Mouse (Mus musculus): ENCODE results near the gene Cldn7. TPM values are rescaled to one million over a fixed set of nuclear protein-coding genes. Genes with fewer than 3 reads are reported as not detected.
A peak's percentile ranks its signal among the peaks of the same experiment; 100 is the strongest.
"Not testable (repeated sequence)": the region's sequence is repeated elsewhere in the genome, so short reads cannot be mapped to it uniquely, and the experiment has no call there.

Gene Cldn7
- total RNA-seq, 2 experiments from 2014 or later, result not detected

DNA sequence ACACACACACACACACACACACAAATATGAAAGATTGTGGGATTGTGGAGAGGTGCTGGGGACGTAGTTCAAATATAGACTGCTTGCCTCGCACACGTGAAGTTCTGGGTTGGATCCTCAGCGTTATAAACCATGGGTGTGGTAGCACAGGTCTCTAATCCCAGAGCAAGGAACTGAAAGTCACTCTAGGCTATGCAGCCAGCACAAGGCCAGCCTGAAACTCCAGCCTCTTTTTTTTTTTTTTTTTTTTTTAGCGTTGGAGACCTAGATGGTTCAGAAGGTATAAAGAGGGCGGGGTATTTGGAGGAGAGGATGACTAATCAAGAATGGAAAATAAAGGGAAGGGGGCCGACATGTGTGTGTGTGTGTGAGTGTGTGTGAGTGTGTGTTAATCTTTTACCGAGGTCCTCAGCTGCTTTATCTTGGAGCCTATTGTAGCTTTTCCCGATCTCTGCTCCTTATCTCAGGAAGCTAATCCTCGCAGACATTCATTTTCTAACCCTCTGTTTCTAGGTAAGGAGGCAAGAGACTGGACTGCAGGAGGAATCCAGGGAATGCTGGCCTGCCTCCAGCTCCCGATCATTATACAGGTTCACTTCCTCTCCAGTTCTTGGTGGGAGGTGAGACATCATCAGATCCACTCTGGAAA, 11.2 kb upstream of the Cldn7 start:
- DNase-seq (ENCODE audit: low spot score in 2 of 2), result no peak

DNA sequence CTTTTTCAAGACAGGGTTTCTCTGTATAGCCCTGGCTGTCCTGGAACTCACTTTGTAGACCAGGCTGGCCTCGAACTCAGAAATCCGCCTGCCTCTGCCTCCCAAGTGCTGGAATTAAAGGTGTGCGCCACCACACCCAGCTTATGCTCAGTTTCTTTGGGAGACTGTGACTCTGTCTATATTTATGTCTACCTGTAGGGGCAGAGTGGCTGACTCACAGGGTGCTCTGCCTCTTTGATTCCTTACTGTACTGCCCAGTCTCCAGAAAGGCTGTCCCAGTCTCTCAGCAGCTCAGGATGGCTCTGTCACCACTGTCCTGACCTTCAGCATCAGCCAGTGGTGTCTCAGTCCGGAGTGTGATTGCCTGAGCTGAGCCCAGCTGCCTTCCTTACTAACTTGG, 9.0 kb upstream of the Cldn7 start:
- not testable (repeated sequence) for DNase-seq (ENCODE audit: low spot score in 2 of 2)

DNA sequence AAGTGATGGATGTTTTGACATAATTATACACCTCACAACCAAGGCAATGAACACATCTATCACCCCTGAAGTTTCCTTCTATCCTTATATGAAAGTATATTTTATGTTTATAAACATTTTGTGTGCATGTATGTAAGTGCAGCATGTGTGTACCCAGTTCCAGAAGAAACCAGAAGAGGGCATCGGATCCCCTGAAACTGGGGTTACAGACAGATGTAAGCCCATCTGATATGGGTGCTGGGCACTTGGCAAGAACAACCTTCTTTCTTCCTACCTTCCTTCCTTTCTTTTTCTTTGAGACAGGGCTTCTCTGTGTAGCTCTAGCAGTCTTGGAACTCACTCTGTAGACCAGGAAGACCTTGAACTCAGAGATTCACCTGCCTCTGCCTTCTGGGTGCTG, 8.4 kb upstream of the Cldn7 start:
- DNase-seq (ENCODE audit: low spot score in 2 of 2), result no peak

DNA sequence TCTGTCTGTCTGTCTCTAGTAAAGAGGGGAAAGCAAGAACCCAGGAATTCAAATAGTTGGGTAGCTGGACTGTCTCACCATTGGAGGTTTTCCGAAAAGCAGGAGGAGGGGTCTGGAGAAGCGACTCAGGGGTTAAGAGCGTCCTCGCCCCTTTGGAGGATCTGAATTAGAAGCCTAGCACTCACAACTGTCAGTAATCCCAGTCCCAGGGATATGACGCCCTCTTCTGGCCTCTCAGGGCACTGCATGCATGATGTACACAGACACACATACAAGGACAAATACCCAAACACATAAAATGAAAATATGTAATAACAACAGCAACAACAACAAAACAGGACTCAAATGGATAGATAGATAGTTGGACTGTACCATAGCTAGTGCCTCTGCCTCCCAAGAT, 4.0 kb upstream of the Cldn7 start:
- no peak for DNase-seq (ENCODE audit: low spot score in 2 of 2)

DNA sequence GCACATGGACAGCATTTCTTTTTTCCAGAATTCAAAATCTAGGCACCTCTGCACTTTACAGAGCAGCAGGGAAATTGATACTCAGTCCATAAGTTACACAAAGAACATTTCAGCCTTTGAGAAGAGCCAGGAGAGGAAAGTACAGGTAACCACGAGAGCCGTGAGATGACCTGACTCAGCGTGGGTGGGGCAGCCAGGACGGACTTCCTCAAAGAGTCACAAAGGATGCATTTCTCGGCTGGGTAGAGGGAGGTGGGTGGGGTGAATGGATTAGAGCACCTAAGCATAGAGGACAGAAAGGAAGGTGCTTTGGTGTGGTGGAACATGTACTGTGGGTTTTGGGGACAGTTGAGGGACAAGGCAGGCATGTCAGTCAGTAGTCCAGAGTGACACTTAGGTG, 2.7 kb upstream of the Cldn7 start:
- no peak for DNase-seq (ENCODE audit: low spot score in 2 of 2)

DNA sequence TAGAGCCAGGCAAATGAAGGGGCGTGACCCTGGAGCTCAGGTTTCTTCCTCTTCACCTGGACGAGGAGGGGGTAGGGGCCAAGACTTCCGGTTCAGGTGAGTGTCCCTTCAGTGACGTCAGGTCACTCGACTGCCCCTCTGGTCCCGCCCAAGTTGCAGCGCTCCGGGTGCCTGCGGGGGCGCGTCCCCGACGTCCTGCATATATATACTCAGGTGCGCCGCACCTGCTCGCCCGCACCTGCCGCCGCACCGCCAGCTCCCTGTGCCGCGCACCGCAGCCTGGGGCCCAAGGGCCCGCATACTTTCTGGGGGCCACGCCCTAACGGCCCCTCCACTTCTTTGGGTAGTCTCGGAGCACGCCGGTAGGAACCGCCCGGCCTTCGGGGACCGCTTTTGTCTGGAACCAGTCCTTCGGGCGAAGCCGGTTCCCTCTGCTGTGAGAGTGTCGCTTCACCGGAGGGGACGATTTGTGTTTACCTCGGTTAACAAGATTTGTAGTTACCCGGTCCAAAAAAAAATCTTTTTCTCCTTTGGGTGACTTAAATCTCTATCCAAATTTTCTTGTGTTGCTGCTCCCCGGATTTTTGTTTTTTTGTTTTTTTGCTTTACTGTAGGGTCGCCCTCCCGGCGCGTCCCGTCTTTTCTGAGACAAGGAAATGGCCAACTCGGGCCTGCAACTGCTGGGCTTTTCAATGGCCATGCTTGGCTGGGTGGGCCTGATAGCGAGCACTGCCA, 859 bp downstream of the Cldn7 start:
- no peak for DNase-seq (ENCODE audit: low spot score in 2 of 2)

DNA sequence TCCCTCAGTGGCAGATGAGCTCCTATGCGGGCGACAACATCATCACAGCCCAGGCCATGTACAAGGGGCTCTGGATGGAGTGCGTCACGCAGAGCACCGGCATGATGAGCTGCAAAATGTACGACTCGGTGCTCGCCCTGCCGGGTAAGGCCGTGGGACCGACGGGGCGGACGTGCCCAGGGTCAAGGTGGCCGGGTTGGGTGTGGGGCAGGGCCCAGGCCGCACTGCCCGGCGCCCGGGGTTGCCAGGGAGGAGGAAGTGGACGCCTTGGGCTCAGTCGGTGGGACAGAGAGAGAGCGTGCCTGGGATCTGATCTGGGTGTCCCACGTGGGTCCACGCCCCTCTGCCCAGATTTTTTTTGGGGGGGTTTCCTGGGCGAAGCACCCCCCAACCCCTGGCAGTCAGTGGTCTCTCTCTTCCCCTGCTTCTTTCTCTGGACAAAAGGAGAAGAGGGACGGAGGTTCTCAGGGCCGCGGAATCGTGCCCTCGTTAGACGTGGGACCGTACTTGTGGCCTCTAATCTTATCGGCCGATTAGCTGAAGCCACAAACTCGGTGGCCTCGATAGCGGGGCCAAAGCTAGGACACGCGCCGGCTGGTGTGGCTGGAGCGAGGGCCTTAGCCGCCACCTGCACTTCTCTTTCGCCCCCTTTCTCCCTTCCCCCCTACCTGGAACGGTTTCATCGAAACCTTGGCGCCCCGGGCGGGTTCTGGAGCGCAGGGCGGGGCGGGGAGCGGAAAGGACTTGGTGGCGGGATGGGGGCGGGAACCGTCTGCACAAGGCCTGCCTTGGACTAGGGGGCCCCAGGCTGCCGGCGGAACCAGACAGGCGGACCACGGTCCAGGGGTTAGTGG, 1.7 kb downstream of the Cldn7 start:
- no peak for DNase-seq (ENCODE audit: low spot score in 2 of 2)

DNA sequence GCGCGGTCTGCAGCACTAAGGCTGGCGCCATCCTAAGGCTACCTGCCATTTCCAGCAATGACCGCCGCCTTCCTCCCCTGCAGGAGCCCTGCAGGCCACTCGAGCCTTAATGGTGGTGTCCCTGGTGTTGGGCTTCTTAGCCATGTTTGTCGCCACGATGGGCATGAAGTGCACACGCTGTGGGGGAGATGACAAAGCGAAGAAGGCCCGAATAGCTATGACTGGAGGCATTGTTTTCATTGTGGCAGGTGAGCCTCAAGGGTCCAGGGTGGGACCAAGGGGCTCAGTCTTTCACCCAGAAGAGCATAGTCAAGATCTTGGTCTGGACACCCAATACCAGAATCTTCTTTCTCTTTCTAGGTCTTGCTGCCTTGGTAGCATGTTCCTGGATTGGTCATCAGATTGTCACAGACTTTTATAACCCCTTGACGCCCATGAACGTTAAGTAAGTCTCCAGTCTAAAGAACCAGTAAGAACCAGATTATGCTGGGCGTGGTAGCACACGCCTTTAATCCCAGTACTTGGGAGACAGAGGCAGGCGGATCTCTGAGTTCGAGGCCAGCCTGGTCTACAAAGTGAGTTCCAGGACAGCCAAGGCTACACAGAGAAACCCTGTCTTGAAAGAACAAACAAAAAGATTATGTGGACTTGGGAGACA, 2.4 kb downstream of the Cldn7 start:
- DNase-seq (ENCODE audit: low spot score in 2 of 2), result no peak

DNA sequence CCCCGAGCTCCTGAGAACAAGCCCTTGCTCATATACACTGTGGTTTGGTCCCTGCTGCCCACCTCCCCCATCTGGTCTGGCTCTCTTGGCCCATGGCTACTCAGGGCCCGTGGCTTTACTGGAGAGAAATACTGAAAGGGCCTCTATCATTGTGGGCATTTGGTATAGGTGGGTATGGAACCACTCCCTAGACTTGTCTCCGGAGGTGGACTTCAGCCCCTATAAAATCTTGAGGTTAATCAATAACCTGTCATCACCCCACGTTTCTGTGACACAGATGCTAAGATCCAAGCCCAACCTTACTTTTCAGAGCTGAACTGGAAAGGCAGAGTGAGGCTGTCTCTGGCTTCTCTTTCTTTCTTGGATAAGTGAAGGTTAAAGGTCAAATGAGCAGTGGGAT, 4.2 kb downstream of the Cldn7 start:
- no peak for DNase-seq (ENCODE audit: low spot score in 2 of 2)

DNA sequence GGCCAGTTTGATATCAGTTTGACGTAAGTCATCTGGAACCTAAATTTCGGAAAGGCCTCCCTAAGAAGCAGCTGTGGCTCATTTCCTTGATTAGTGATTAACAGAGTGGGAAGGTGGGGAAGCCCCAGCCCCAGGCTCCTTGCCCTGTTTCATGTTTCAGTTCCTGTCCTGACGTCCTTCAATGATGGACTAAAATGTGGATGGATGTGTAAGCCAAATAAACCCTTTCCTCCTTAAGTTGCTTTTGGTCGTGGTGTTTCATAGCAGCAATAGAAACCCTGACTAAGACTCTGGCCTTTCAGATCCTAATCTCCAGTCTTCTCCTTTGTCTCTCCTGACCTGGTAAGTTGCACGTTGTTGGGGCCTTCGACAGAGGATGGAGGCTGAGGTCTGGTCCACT, 5.6 kb downstream of the Cldn7 start:
- no peak for DNase-seq (ENCODE audit: low spot score in 2 of 2)

DNA sequence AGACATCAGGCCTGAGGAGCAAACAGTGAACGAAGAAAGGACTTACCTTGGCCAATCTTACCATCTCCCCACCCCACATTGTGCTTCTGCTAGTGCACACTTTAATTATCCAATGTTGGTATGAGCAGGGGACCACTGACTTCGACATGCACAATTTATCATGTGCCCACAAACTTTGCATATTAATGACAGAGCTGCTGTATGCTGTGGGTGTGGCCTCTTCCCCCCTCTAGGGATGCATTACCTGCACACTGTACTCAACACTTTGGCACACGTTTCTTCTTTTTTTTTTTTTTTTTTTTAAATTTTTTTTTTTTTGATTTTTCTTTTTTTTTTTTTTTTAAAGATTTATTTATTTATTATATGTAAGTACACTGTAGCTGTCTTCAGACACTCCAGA, 6.2 kb downstream of the Cldn7 start:
- DNase-seq (ENCODE audit: low spot score in 2 of 2), result no peak

DNA sequence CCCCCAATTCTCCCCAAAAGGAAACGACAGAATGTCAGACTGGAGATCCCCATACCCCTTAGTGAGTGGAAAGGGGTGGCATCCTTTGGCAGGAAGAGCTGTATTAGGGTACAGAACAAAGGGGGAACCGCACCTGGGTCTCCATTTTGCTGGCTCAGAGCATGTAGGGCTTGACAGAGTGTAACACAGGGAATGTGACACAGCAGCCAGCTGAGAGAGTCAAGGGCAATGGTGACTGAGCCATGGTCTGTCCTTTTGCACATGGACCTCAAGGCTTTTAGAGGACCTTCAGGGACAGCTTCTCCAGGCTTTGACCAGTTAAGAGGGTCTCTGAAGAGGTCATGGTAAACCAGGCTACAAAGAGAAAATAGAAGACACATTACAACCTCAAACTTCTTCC, 10.3 kb downstream of the Cldn7 start:
- no peak for DNase-seq (ENCODE audit: low spot score in 2 of 2)

DNA sequence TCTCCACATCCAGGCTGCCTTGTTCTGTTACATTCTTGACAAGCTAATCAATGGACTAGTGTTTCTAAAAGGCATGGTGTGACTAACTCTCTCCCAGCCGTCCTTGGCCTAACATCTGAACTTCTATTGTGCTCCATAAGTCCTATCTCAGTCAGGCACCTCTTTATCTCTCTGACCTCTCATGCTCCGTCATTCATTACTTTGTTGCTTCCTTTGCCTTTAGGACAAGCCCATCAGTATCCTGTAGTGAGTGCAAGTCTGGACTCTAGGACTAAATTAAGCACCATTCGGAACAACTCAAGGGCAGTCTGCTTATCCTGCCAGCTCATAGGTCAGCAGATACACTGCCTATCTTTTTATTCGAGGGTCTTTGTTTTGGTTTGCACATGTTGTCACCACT, 11.7 kb downstream of the Cldn7 start:
- no peak for DNase-seq (ENCODE audit: low spot score in 2 of 2)

DNA sequence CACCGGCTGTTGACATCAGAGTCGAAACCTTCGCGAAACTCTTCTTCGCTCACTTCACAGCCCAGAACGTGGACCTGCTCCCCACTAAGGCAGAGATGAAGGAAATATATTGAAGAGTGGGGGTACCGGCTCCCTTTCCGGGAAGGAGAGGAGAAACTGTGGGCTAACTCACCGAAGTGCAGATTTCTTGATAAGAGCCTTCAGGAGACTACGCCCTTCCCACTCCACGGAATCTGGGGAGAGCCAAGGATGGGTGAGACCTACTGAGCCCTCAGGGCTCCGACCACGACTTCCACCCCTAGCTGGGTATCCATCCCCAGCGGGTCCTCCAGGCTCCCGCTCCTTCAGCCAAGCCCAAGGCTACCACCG, 15.2 kb downstream of the Cldn7 start:
- DNase-seq (ENCODE audit: low spot score in 2 of 2), result no peak

DNA sequence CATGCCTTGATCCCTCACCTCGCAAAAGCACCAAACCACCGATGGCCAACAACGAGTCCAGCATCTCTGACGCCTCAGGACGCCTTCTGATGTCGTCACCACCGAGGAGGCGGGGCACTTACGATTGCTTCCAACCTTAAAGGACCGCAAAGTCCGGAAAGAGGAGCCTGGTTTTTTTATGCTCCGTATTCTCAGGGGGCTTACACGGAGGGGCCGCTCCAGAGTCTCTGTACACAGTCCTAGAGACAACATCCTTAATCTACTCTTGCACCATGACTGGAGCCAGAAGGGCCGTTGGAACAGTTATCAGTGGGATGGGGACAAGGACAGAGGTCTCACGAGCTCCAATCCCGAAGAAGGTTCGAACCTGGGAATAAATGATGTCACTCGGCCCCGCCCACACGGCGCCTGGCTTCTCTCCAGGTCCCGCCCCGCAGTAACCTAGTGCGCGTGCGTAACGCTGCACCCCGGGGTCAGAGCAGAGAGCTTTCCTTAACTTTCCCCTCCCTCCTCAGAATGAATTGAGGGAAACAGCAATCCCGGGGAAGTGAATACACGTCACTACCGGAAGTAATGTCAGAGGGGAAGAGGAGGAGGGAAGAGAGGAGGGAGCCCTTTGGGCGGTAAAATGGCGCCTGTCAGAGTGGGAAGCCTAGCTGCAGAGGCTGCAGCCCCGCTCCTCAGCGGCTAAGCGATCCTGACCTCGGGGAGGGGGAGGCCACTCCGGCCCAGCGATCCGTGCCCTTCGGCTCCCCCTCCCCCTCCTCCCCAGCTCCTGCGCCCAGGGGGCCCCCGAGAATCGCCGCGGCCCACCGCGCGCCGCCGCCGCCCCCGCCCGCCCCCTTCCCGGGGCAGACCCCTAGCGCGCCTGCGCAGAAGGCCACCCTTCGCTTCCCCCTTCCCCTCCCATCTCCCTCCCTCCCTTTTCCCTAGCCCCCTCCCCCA, 15.9 kb downstream of the Cldn7 start:
- peak; percentile 96 to 98 for DNase-seq (ENCODE audit: low spot score in 2 of 2)

DNA sequence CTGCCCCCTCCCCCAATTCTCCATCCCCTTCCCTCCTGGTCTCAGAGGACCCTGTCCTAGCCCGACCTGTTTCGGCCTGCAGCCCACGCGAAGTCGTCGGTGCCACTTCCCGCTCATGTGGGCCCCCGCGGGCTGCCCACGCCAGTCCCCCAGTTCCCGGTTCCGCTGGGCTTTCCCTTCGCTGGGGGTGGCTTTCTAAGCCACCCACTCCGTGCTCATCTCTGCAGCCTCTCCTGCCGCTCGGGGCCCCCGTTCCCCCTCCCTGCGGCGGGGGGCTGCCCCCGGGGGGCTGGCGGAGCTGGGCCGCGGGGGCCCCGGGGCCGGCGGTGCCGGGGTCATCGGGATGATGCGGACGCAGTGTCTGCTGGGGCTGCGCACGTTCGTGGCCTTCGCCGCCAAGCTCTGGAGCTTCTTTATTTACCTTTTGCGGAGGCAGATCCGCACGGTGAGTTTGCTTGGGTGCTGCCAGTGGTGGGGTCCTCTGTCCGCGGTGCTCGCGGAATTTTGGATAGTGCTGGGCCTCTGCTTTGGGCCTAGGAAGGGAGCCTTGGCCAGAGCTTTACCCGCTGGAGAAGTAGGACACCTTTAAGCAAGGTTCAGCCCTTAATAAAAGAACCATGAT, 16.7 kb downstream of the Cldn7 start, which contains the start of gene Ctdnep1:
Gene Ctdnep1 (plus strand): TSS at position 16 of the 622 bp plus-strand sequence.
- peak in 1 of 2 experiments; percentile 43 for DNase-seq (ENCODE audit: low spot score in 2 of 2)

DNA sequence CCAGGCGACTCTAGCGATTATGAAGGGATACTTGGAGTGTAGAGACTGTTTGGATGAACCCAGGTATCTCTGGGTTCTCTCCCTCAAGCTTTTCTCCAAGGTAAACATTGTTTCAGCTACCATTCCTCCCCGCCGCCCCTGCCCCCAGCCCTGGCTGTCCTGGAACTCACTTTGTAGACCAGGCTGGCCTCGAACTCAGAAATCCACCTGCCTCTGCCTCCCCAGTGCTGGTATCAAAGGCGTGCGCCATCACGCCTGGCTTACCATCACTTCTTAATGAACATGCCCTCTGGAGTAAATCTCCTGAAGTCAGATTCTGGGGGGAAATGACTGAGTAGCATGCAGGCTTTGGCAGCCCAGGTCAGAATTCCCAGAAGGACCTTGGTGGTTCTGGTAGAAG, 17.6 kb downstream of the Cldn7 start, which contains the start of gene Elp5:
Gene Elp5 (minus strand): TSS at position 293 of the 400 bp plus-strand sequence.
- DNase-seq (ENCODE audit: low spot score in 2 of 2), result no peak

DNA sequence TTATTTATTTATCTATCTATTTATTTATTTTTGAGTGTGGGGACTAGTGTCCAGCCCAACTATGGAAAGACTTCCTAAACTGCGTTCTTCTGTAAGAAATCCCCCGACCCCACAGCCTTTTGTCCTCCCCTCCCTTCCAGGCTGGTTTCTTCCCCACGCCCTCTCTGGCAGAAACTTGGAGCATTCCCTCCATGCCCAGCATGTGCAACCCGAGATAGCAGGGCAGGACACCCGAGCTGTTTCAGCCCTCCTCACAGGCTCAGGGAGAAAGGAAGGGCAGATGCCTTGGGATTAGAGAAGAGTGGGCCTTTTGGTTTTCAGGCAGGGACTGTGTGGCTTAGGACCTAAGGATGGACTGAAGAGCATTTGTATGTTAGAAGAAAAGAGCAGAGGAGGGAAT, 18.3 kb downstream of the Cldn7 start:
- DNase-seq (ENCODE audit: low spot score in 2 of 2), result no peak

DNA sequence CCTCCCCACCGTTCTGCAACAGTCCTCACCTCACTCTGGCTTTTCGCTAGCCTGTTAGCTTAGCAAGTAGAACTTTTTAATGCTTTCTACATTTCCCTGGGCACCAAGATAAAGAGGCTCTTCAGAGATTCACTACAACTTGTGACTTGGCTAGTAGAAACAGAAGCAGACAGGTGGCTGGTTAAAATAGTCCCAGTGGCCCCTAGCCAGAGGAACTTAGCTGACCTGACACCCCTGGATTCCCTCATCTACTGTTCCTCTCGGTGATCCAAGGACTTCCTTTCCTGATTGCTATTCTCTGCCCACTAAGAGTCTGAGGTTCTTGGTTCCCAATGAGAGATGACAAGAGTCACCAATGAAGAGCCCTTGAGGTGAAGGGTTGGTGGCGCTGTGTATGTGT, 18.8 kb downstream of the Cldn7 start:
- no peak for DNase-seq (ENCODE audit: low spot score in 2 of 2)

DNA sequence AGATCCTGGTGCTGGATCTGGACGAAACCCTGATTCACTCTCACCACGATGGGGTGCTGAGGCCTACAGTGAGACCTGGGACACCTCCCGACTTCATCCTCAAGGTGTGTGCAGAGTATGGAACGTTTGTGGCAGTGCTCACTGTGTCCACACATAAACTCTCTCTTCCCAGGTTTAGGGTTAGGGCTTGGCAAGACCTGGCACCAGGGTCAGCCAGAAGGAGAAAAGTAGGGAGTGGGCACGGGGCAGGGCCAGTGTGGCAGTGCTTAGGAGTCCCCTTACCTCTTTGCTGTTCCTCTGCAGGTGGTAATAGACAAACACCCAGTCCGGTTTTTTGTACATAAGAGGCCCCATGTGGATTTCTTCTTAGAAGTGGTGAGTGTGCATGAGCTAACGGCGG, 19.9 kb downstream of the Cldn7 start:
- DNase-seq (ENCODE audit: low spot score in 2 of 2), result no peak

Data from left cerebral cortex, adult 18-20 months (tissue).